Mouse (Mus musculus) embryonic facial prominence, embryonic 10.5 days (tissue): ENCODE measurements around the gene Polr2j. TPM values are rescaled to one million over a fixed set of nuclear protein-coding genes. Genes with fewer than 3 reads are reported as not detected.
"Not testable (repeated sequence)": the region's sequence is repeated elsewhere in the genome, so short reads cannot be mapped to it uniquely, and the experiment has no call there.

Source experiments
- DNase-seq: peaks from one replicate; pipeline ENCODE4 v3.0.0-alpha.2; 2017; ENCODE audit warnings: low spot score
- H3K27ac ChIP-seq: fragments of 300-500 bp; sonication (generic); replicated peaks from 2 replicates; pipeline ENCODE4 v1.5.1; 2016; ENCODE audit warnings: mild to moderate bottlenecking
- H3K27me3 ChIP-seq: fragments of 300-500 bp; sonication (generic); replicated peaks from 2 replicates; pipeline ENCODE4 v1.6.1; 2016; ENCODE audit warnings: low read depth, mild to moderate bottlenecking; ENCODE audit not compliant: poor library complexity, severe bottlenecking
- H3K36me3 ChIP-seq: fragments of 300-500 bp; sonication (generic); replicated peaks from 2 replicates; pipeline ENCODE4 v1.6.1; 2016; ENCODE audit warnings: mild to moderate bottlenecking, moderate library complexity
- H3K4me1 ChIP-seq: fragments of 300-500 bp; sonication (generic); 2 replicates; pipeline ENCODE4 v1.6.1; 2016
- H3K4me3 ChIP-seq: fragments of 300-500 bp; sonication (generic); 2 replicates; pipeline ENCODE4 v1.5.1; 2016; ENCODE audit warnings: mild to moderate bottlenecking, moderate library complexity
- H3K9me3 ChIP-seq: fragments of 300-500 bp; sonication (generic); 2 replicates; pipeline ENCODE4 v1.6.1; 2016; ENCODE audit warnings: mild to moderate bottlenecking
- WGBS: fragments of 180-500 bp; shearing (Covaris S2); methylation state at CpG from one replicate; pipeline ENCODE4 v1.1.7; 2016; 5-methylcytosine and 5-hydroxymethylcytosine counted together
- polyA plus RNA-seq: library from polyadenylated mRNA; unstranded; fragments of >200 nt; fragmentation: Nextera tagmentation; extraction: Ambion mirVana; gene quantifications from 2 replicates; pipeline ENCODE4 v1.2.1, GENCODE M21; 2016

Polr2j gene
- polyA plus RNA-seq, 1 experiment from 2014 or later = 301 TPM

GRCm38 (mm10) chr5:136086290-136086689, 30.1 kb upstream of the Polr2j start:
- 89% methylated on average over 8 of the region's 8 CpGs for WGBS
- H3K27ac ChIP-seq = no peak overlapping the region
- H3K27me3 ChIP-seq = peaks cover 51% of the 10 kb centered on the region
- no peaks in the 10 kb centered on the region for H3K36me3 ChIP-seq
- no peak for DNase-seq
- H3K9me3 ChIP-seq = no peaks in the 10 kb centered on the region
- peaks cover 40% of the 10 kb centered on the region for H3K4me1 ChIP-seq
- no peak overlapping the region for H3K4me3 ChIP-seq

- no peak for DNase-seq
- 12% methylated on average over 14 of the region's 14 CpGs for WGBS
- Histone ChIP-seq H3K36me3 (no peaks in the 10 kb centered on the region), H3K27ac (no peak overlapping the region), H3K4me3 (no peak overlapping the region), H3K4me1 (peaks cover 31% of the 10 kb centered on the region), H3K27me3 (peaks cover 50% of the 10 kb centered on the region), H3K9me3 (no peaks in the 10 kb centered on the region)
Measured at GRCm38 (mm10) chr5:136088821-136089575, 27.4 kb upstream of the Polr2j start.

- 67% methylated on average over 5 of the region's 5 CpGs for WGBS
- Histone ChIP-seq H3K27ac (no peak overlapping the region), H3K4me1 (peaks cover 17% of the 10 kb centered on the region), H3K36me3 (no peaks in the 10 kb centered on the region), H3K27me3 (peaks cover 20% of the 10 kb centered on the region), H3K4me3 (no peak overlapping the region), H3K9me3 (no peaks in the 10 kb centered on the region)
- DNase-seq = no peak
Measured at GRCm38 (mm10) chr5:136091927-136092326, 24.5 kb upstream of the Polr2j start.

GRCm38 (mm10) chr5:136094249-136095010, 22.0 kb upstream of the Polr2j start:
- Histone ChIP-seq H3K9me3 (no peaks in the 10 kb centered on the region), H3K4me1 (peaks cover 6% of the 10 kb centered on the region), H3K27ac (no peak overlapping the region), H3K36me3 (no peaks in the 10 kb centered on the region), H3K4me3 (no peak overlapping the region), H3K27me3 (peaks cover 7% of the 10 kb centered on the region; the same call in 1 of the 2 replicates)
- 61% methylated on average over 8 of the region's 8 CpGs for WGBS
- DNase-seq = no peak

- Histone ChIP-seq H3K27ac (no peak overlapping the region), H3K4me1 (peaks cover 5% of the 10 kb centered on the region), H3K4me3 (no peak overlapping the region), H3K36me3 (no peaks in the 10 kb centered on the region), H3K9me3 (no peaks in the 10 kb centered on the region), H3K27me3 (peaks cover 9% of the 10 kb centered on the region; the same call in 1 of the 2 replicates)
- DNase-seq = no peak
- whole genome bisulfite sequencing = 73% methylated on average over 7 of the region's 7 CpGs
Measured at GRCm38 (mm10) chr5:136095089-136095488, 21.3 kb upstream of the Polr2j start.

- H3K4me1 ChIP-seq = peaks cover 18% of the 10 kb centered on the region
- H3K27me3 ChIP-seq = peaks cover 34% of the 10 kb centered on the region
- H3K4me3 ChIP-seq = no peak overlapping the region
- WGBS = 85% methylated on average over 10 of the region's 10 CpGs
- no peak for DNase-seq
- H3K9me3 ChIP-seq = no peaks in the 10 kb centered on the region
- H3K27ac ChIP-seq = no peak overlapping the region
- H3K36me3 ChIP-seq = no peaks in the 10 kb centered on the region
Measured at GRCm38 (mm10) chr5:136098536-136098935, 17.9 kb upstream of the Polr2j start.

- 7% methylated on average over 41 of the region's 41 CpGs for WGBS
- H3K36me3 ChIP-seq = no peaks in the 10 kb centered on the region
- 0 out of 2 replicates have a peak overlapping the region, but pooled peaks have one; percentile 31 for H3K27ac ChIP-seq
- DNase-seq = peak; percentile 85
- peaks cover 12% of the 10 kb centered on the region for H3K4me1 ChIP-seq
- peak overlapping the region; percentile 52 for H3K4me3 ChIP-seq
- H3K9me3 ChIP-seq = peaks cover 4% of the 10 kb centered on the region; the same call in 1 of the 2 replicates
- H3K27me3 ChIP-seq = peaks cover 45% of the 10 kb centered on the region
Measured at GRCm38 (mm10) chr5:136102099-136102820, 14.2 kb upstream of the Polr2j start.

GRCm38 (mm10) chr5:136104511-136104910, 11.9 kb upstream of the Polr2j start:
- Histone ChIP-seq H3K9me3 (peaks cover 4% of the 10 kb centered on the region; the same call in 1 of the 2 replicates), H3K4me3 (no peak overlapping the region), H3K27ac (no peak overlapping the region), H3K4me1 (peaks cover 12% of the 10 kb centered on the region), H3K27me3 (peaks cover 45% of the 10 kb centered on the region), H3K36me3 (no peaks in the 10 kb centered on the region)
- DNase-seq = no peak
- 85% methylated on average over 5 of the region's 5 CpGs for WGBS

GRCm38 (mm10) chr5:136108486-136108885, 7.9 kb upstream of the Polr2j start:
- H3K27me3 ChIP-seq = peaks cover 12% of the 10 kb centered on the region
- H3K4me3 ChIP-seq = no peak overlapping the region
- WGBS = 54% methylated on average over 2 of the region's 2 CpGs
- no peaks in the 10 kb centered on the region for H3K4me1 ChIP-seq
- peaks cover 4% of the 10 kb centered on the region; the same call in 1 of the 2 replicates for H3K9me3 ChIP-seq
- no peak overlapping the region for H3K27ac ChIP-seq
- H3K36me3 ChIP-seq = no peaks in the 10 kb centered on the region
- DNase-seq = no peak

- H3K27me3 ChIP-seq = peaks cover 6% of the 10 kb centered on the region
- no peak overlapping the region for H3K4me3 ChIP-seq
- H3K4me1 ChIP-seq = no peaks in the 10 kb centered on the region
- peaks cover 2% of the 10 kb centered on the region; the same call in 1 of the 2 replicates for H3K36me3 ChIP-seq
- 86% methylated on average over 3 of the region's 3 CpGs for WGBS
- H3K27ac ChIP-seq = no peak overlapping the region
- DNase-seq = no peak
- H3K9me3 ChIP-seq = peaks cover 4% of the 10 kb centered on the region; the same call in 1 of the 2 replicates
Measured at GRCm38 (mm10) chr5:136109042-136109441, 7.4 kb upstream of the Polr2j start.

GRCm38 (mm10) chr5:136113546-136113945, 2.9 kb upstream of the Polr2j start:
- not testable (repeated sequence) for H3K4me3 ChIP-seq, H3K27me3 ChIP-seq, H3K9me3 ChIP-seq, H3K27ac ChIP-seq, DNase-seq
- WGBS = 45% methylated on average over 4 of the region's 4 CpGs
- Histone ChIP-seq H3K36me3 (peaks cover 12% of the 10 kb centered on the region), H3K4me1 (peaks cover 26% of the 10 kb centered on the region)

- Histone ChIP-seq H3K27me3 (no peaks in the 10 kb centered on the region), H3K36me3 (peaks cover 44% of the 10 kb centered on the region), H3K9me3 (no peaks in the 10 kb centered on the region), H3K4me1 (peaks cover 26% of the 10 kb centered on the region), H3K27ac (peak overlapping the region; percentile 92), H3K4me3 (peak overlapping the region; percentile 98)
- under 1% methylated on average over 22 of the region's 22 CpGs for whole genome bisulfite sequencing
- DNase-seq = no peak
Measured at GRCm38 (mm10) chr5:136116784-136117112, 317 bp downstream of the Polr2j start.
